Mouse (Mus musculus) cerebellum, adult 9-11 months (tissue): ENCODE results near the gene Raver2.
A peak's percentile ranks its signal among the peaks of the same experiment; 100 is the strongest.

ENCODE experiments used
- DNase-seq: peaks from one replicate; pipeline ENCODE4 v3.0.0; 2022

The Raver2 gene

DNA sequence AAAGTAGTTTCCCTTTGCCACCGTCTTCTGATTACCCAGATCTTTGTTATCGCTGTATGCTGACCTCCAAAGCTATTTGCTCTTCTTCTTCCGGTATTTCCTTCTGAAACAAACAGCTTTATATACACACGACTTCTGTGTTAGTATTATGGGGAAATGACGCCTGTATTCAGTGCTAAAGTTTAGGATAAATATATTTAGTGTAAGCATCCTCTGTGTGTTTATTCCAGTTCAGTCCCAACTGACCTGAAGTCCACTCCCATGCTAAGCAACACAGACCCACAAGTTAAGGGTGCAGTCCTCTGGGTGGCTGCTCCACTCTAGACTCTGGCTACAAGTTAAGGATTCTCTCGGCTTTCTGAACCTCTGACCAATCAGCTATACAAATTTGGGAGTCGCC is 52.2 kb downstream of the Raver2 start:
- no peak for DNase-seq

DNA sequence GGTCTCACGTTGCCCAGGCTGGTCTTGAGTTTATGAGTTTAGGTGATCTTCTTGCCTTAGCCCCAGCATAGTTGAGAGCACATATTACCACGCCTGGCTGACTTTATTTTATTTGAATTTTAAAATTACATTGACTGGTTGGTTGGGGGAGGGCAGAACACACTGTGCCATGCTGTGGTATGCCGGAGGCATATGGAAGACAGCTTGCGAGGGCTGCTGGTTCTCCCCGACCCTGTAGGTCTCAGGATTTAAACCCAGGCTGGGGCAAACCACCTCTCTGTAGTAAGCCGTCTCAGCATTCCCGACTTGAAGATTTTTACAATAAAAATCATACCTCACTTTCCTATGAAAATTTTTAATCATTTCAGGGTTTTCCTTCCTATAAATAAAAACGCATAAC is 66.2 kb downstream of the Raver2 start:
- no peak for DNase-seq

DNA sequence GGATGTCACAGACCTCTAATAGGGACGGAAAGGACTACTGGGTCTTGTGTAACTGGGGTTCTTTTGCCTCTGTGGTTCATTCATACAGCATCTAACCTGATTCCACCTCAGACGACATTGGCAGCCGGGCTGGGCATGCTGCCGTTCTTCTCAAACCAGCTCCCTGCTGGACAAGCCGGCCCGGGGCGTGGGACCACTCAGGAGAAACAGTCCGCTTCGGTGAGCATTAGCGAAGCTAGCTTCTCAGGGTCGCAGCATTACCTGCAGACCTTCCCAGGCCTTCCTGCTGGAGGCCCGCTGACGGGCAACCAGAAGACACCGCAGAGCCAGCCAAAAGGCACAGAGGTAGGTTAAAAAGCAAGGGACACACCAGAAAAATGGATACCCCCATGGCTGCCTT is 67.1 kb downstream of the Raver2 start:
- no peak for DNase-seq

DNA sequence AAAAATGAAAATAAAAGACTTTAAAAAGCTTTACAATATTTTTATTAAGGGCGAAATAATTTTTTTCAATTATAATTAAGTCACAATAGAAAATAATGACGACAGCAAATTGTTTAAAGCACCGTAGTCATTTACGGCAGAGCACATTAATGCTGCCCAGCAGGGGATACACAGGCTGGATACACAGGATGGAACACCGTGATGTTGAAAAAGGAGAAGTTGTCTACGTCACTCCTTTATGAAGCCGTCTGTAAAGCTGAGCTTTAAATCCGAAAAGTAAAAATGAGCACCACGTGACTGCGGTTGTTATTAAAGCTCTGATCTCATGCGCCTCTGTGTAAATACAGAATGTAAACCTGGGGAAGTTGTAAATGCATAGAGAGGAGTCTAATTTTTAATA is 69.2 kb downstream of the Raver2 start:
- no peak for DNase-seq

DNA sequence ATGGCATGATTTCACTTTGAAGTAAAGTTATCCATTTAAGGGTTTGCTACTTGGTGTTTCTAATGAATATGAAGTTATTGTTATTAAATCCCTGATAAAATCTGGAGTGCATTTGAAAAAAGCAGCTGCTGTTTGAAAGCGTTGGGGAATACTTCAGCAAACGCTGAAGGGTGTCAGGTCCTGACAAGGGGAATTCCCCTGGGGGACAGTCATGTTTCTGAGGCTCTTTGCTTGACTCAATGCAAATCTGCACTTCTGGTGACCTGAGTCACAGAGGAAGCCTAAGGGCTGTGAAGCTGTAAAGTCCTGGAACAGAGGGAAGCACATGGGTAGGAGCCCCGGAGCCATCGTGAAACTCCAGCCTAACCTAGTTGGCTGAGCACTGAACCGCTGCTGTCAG is 73.0 kb downstream of the Raver2 start:
- no peak for DNase-seq

DNA sequence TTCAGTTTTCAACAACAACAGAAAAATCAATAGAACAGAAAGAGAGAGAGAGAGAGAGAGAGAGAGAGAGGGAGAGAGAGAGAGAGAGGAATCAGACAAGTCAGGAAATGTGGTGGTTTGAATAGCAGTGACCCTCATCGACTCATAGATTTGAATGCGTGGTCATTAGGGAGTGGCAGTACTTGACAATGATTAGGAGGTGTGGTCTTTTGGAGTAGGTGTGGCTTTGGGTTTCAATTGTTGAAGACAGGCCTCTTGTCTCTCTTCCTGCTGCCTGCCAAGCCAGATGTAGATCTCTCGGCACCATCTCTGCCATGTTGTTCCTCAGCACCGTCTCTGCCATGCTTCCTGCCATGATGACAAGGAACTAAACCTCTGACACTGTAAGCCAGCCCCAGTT is 75.1 kb downstream of the Raver2 start:
- no peak for DNase-seq

DNA sequence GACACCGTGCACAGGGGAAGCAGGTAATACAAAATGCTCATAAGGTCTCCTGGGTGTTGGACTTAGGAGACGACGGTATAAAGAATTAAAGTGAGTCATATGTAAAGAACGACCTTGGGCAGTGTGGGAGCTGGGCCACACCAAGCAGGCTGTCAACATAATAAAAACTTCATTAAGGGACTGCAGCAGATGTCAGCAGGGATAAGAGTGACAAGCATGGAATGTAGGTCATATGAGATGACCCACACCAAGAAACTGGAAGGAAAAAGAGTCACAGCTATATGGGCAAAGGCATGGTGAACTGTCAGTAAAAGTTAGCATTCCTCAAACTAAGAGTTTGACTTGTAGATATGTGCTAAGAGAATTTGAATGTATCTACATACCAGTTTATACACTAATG is 75.6 kb downstream of the Raver2 start:
- no peak for DNase-seq

DNA sequence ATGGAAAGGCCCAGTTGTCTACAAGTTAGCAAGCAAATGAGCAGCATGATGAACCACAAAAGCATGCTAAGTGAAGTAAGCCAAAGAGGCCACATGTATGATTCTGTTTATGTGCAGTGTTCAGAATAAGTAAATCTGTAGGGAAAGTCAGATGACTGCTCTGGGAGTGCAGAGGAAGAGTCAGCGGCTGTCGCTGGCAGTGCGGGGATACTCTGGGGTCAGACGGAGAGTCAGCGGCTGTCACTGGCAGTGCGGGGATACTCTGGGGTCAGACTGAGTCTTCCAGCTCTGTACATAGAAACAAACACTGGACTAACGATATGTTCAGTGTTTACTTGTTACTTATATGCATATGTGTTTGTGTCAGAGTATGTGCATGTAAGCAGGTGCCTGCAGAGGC is 76.0 kb downstream of the Raver2 start:
- no peak for DNase-seq

DNA sequence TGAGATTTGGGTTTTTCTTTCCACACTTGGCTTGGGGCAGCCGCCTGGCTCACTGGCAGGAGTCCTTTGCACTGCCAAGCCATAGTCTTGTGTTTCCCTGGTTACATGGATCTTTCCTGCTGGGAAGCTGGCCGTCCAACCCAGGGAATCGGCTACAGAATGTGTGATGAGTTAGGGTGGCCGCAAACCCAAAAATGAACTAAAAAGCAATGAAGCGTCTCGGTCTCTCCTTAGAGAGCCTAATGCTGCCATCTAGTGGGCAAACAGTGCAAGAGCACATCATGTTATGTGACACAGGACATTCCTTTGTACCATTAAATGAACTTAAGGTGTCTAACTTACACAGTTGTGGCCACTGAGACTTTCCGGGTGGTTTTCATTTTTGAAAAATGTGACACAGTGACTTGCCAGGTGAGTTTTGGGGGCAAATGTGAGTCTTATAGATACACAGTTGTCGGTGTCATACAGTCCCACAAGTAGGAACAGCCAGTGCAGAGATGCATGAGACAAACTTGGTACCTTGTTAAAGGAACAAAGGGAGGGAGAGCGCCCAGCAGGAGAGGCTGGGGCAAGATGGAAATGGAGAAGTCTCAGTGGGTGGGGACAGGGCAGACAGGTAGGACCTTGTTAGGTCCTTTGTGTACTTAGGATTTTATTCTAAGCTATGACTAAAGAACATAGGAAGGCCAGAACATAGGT is 77.4 kb downstream of the Raver2 start:
- DNase-seq, result peak; percentile 85

DNA sequence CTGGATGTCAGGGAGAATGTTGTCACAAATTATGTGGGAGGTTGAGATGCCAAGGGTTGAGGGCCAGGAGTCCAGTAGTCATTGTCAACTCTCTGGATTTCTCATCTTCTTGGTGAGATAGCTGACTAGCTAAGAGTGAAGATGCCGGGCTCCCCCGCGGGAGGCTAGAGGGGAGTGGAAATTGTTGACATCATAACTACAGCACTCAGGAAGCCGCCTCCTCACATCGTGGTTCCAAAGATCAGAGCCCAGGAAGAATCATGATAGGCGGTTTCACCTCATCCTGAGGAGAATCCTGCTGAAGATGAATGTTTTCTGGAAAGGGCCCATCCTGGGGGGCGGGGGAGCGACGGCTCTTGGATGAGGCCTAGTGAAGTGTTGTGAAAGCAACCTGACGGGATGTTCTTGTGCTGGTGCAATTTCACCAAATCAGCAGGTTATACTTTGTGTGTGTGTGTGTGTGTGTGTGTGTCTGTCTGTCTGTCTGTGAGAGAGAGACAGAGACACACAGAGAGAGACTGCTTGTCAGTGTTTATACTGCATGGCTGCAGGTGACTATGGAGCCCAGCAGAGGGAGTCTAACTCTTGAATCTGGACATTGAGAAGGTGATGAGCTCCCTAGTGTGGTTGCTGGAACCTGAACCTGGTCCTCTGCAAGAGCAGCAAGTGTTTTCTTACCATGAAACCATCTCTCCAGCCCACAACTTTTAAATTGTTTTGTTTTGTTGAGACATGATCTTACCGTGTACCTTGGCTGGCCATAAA is 78.3 kb downstream of the Raver2 start:
- no peak for DNase-seq

DNA sequence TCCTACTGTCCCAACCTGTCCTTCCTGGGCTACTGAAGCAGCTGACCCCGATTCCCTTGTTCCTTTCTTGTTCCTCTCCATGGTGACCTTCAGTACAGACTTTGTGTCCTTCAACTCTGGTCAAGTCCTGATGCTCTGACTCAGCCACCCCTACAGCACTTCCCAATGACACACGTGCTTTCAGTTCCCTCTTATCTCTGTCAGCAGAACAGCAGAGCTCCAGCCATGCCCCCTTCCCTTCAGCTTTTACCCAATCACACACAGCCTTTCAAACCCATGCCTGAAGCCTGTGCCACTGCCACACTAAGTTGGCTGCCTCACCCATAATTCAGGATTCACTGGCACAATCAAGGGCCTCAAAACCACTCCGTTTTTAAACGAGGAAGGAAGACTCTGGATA is 86.8 kb downstream of the Raver2 start:
- DNase-seq, result no peak

DNA sequence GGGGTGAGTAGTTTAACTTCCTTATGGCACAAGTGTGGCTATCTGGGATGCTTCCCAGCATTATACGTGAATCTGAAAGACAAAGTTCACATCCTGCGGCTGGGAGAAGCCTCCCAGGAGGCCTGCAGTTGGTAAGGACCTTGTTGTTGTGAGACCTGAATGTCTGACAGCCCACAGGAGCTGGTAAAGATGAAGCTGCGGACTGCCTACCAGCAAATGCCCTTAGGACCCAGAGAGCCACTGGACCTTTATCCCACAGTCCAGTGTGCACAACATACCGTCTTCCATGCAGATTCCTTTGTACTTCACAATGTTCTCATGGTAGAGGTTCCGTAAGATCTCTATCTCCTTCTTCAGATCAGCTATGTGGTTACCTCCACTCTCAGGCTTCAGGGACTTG is 88.7 kb downstream of the Raver2 start:
- no peak for DNase-seq

DNA sequence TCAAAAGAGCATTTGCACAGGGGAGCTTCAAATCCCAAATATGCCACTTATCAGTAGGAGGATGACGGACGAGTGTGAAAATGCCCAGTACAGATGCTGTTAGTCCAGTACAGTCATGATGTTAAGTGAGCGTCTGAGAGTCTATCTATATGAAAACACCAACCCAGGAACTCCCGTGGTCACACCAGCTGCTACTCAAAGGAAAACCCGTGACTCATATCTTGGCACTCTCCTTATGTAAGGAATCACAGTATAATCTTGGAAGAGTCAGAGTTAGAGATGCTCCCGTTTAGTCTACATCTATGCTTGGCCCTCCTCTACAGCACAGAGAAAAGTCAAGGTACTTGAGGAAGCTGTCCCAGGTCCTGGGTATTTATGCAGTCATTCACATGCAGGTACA is 89.5 kb downstream of the Raver2 start:
- DNase-seq, result peak; percentile 22

DNA sequence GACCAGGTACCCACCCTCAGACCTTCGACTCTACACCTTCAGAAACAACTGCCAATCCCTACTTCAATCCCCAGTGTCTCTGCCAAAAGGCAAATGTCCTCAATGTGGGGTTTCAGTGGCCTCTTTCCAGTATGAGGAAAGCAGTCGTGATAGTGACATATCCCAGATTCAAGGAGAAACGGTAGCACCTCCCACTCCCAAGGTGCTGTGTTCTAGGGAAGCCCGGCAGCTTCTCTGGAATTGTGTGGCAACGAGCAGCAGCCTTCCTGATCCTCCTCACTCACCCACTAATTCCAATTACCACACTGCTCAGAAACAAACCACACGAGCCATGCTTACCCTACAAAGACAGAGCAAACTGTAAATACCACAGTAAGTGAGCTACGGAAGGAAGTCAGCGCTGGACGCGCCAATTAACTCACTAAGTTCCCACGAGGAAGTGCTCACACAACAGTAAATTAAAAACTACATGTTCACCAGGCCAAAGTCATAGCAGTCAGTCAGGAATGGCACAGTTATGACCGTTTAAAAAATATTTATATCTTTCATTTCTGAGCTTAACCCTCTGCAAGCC is 90.5 kb downstream of the Raver2 start:
- no peak for DNase-seq

DNA sequence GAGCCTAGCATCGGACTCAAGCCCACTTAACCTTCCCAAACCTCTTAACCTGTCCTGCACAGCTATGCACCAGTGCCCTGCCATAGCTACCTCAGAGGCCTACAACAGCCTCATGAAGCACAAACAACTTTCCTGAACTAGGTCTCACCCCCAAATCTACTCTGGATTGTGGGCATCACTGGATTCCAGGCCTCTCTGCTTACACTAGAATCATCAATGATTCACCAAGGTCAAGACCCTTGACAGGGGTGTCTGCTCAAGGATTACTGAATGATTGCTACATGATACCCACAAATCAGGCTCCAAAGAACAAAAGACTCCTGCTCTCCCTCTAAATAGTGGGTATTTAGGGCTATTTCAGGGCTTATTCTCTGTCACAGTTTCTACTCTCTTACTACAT is 92.0 kb downstream of the Raver2 start:
- no peak for DNase-seq

DNA sequence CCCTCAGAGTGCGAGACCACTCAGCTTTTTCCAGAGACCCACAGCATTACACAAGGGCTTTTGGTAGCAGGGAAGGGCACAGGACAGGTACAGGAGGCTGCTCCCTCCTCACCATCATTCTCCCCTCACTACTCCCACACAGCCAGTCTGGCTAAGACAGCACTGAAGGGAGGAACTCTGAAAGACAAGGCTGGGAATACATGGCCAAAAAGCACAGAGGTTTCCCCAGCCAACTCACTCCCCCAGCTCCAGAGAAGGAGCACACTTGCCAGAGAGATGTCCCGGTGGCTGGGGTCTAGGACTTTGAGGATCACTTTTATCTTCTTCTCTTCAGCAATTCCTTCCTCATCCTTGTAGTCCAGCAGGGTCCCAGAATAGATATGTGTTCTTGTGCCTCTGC is 95.4 kb downstream of the Raver2 start:
- DNase-seq, result no peak

DNA sequence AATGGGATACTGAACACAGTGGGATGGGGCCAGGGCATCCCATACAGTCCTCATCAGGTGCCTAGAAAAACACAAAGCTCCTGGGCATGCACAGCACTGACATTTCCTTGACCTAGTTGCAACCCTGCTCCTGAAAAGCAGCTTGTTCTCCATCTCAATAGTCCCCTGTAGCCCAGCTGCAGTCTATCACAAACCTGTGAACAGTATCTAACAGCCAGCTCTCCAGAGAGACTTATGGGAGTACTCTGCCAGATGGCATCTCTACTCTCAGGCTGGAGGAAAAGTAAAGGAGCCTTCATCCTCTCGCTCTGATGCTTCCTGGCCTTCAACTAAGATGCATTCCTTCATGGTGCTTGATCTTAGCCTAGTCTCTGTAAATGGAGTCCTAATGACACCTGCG is 95.9 kb downstream of the Raver2 start:
- no peak for DNase-seq

DNA sequence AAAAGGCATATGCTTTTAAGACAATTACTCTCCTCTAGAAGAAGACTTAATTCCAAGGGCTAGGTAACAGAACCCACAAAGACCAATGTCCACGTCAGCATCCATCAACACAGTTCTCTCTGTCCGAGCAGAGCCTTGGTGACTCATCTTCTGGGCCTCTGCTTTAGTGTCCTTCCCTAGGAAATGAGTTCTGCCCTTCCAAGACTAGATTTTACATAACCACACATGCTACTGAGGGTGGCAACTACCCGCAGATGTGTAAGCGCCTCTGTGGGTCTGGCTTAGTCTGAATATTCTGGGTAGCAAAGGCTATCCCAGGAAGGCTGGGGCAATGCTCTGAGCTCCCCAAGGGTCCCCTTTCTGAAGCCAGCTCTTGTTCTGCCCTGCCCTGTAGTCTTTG is 97.0 kb downstream of the Raver2 start:
- no peak for DNase-seq

DNA sequence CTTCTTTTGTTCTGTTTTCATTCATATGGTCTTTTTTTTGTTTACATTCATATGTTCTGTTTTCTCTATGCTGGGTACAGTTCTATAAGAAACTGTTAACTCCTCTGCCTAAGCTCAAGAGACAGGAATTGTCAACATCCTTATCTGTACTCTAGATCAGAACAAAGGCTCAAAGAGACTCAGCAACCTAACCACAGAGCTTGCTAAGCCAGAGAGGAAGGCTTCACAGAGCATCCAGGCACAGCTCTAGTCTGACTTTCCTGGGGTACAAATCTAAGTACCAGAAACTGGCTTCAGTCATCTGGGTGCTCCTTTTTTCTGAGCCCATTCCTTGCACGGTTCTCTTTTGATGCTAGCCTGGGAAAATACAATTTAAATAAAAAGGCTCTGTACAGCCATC is 99.0 kb downstream of the Raver2 start:
- no peak for DNase-seq

DNA sequence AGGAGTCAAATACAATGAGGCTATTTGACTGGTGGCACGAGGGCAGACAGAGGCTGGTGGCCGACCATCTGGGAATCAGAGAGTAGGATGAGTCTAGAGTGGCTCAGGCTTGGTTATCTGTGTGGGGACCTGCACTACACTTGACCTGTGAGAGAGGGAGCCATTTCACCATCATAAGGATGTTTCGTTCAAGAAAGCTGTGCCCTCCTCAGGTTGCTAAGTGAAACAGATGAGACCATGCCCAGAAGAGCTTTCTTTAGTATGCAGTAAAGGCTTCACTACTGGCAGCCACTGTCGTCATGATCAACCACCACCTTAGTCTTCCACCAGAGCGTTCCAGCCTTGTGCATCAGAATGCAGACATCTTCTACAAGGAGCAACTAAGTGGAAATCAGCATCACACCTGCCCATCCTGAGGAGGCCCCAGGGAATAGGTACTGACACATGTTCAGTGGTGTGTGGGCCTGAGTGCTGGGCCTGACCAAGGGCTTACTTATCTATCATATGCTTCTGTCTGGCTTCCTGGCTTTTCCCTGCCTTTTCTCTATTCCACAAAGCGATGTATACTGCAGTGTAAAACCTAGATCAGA is 99.5 kb downstream of the Raver2 start:
- peak; percentile 50 for DNase-seq

DNA sequence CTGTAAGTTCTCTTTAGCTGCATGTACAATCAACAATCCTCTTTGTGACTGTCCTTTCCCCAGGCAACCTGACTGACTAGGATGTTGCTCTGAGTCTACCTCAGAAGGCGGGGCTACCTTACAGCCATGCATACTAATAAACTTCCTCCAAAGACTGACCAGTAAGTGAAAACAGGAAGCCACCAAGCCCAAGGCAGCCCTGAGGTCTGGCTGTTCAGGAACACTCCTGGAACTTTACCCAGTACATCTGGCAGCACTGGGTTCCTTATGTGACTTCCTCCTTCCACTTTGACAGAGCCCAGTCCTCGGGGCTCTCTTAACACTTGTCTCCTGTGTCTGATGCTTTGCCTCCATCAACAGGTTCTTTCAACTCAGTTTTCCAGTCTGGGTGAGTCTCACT is 104.0 kb downstream of the Raver2 start:
- DNase-seq, result no peak

DNA sequence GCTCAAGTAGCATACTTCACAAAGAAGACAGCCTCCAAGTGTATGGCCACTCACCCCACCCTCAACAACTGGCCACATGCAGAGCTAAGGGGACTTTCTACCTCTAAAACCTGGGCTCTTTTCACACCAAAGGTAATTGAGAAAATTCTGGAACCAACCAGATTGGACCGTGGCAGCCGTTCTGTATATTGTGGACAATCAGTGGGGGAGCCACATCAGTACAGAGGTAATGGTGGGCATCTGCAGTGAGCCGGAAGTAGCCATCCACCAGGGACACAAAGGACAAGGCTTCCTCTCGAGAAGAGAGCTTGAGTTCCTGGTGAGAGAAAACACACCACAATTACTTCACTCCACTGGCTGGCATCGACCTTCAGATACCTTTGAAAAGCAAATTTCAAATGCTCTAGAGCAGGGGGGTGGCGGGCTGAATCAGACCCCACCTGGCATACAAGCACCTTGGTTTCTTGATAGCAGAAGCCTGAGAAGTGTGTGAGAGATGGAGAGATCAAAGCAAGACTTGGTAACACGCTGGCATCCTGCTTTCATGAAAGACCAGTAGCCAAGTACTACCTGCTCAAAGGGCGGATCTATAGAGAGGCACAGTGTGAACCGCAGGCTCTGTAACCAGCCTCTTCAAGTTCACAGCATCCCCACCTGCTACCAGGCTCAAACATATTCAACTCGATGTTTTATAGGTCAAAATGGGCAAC is 106.3 kb downstream of the Raver2 start:
- DNase-seq, result no peak

DNA sequence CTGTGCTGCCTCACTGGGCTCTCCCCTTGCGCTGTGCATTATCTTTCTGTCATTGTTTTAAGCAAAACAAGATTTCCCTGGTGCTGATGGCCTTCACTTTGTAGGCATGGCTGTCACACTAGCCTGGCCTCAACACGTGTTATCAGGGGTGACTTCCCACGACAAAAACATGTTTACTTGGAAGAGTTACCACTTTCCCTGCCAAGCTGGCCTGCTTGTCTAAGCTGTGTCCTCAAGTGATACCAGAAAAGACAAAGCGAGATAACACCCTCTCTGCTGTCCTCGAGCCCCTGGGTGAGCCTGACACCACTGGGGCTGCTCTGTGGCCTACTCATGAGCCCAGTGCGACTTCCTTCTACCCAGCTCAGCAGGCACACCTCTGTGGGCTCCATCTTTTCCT is 107.3 kb downstream of the Raver2 start:
- DNase-seq, result no peak

DNA sequence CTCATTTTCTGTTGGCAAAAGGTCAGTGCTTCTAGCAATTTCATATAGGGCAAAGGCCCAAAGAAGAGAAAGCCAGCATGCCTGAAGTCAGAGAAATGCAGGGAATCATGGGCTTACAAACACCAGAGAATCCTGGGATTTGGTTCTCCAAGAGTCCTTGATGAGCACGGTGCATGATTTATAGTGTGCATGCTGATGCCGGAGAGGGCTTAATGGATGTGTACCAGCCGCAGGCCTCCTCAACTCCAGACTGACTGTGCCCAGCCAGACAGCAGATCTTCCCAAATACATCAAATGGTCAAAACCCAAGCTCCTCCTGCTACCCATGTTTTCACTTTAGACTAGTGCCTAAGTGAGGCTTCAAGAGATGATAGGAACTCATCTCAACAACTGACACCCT is 109.0 kb downstream of the Raver2 start:
- no peak for DNase-seq
